Mouse (Mus musculus) spleen, postnatal 14 days (tissue): ENCODE results near the gene Ccdc9b.

Experiments
- DNase-seq, 2 experiments: peaks; one replicate each; pipeline ENCODE4 v3.0.0; 2021 to 2022; ENCODE audit warnings: low spot score in 2 of 2

Ccdc9b gene

DNA sequence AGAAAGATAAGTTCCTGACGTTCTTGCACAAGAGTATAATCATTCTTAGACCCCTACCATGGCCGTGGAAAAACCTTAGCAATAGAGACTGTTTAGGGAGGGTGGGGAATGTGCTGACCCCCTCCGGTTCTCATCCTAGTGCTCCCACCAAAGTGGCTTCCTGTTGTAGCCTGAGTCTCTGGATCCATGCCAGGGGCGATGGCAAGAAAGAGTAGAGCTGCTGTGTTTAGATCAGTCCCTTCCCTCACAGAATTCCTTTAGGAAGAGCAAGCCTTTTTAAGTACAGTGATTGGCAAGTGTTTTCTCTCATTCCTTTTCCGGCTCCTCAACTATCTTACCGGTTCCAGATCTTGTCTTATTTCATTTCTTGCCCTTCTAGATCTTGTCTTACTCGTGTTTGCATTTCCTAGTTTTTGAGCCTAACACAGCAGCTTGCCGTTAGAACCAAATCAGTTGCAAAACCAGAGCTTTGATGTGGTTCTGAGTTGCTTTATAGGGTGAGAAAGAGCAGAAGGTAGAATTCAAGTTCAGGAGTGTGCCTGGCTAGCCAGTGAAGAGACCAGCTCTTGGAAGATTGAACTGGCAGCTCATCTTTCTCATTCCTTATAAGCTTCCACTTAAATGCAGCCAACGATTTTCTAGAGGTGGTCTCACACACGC is 15.0 kb downstream of the Ccdc9b start:
- DNase-seq: peak in 1 of 2 experiments; percentile 6

- peak in 1 of 2 experiments; percentile 19 for DNase-seq
These were observed 16.3 kb downstream of the Ccdc9b start for GRCm38 (mm10) chr2:118745915-118746901.

- DNase-seq: peak; percentile 74 to 83
These were observed 17.1 kb downstream of the Ccdc9b start, which contains the start of gene Inafm2 for GRCm38 (mm10) chr2:118745232-118745884. TSS of gene Inafm2 (plus strand) at chr2:118745758.

DNA sequence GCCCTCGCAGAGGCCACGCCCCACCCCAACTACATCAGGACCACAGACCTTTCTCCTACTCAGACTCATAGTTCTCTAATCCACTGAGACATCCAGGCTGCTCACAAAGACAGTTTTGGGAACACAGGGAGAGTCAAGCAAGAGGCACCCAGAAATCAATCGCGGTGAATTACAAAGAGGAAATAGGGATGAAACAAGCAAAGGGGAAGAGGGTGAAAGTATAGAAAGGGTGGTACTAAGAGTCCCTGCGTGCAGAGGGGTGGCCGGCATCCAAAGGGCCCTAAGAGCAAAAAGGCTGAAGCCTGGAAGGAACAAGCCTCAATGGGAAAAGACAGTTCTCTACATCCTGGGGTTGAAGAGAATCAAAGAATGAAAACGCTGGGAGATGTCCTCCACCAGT is 17.8 kb downstream of the Ccdc9b start:
- DNase-seq: peak in 1 of 2 experiments; percentile 2

DNA sequence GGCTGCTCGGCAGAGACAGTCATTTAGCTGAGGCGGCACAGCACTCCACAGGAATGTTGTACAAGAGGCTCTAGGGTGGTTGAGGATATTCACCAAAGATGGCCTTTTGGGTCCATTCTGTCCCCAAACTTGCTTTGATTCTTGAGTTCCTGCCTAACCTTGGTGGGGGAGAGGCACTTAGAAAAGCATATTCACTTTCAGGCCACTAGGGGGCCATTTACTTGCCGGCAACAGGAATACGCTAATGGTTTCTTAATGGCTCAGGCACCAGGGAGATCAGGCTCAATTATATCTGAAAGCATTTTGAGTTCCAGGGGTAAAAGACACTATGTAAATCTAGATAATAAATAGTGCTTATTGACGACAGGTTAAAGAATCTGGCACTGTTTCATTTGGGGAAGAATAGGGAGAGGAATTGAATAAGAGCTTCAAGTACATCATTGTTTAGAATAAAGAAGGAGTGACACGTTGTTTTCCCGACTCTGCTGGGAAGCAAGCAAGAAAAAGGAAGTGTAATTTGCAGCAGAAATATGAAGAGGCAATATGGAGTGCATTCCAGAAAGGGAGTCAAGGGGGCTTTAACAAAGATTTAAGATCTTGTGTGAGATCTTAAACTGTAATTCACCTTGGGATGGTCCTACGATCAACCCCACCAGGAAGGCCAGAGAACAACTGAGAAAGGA is 19.1 kb downstream of the Ccdc9b start:
- peak in 1 of 2 experiments; percentile 4 for DNase-seq

- no peak for DNase-seq
These were observed 21.3 kb downstream of the Ccdc9b start for GRCm38 (mm10) chr2:118741183-118741582.

DNA sequence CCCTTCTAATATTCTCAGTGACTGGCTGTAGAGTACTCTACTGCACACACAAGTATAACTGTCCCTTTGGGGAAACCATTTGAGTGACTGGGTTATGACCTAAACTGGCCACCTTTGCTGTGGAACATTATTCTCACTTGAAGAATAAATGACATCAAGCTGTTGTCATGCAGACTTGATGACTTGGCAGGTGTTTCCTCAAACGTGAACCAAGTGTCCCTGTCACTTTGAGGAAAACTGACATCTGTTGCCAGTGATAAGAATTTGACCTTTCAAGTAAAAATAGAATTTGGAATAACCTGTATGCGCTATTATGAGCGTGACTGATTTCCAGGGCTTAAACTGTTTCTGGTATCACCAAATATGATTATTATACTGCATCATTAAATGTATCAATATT is 22.1 kb downstream of the Ccdc9b start:
- DNase-seq: no peak

DNA sequence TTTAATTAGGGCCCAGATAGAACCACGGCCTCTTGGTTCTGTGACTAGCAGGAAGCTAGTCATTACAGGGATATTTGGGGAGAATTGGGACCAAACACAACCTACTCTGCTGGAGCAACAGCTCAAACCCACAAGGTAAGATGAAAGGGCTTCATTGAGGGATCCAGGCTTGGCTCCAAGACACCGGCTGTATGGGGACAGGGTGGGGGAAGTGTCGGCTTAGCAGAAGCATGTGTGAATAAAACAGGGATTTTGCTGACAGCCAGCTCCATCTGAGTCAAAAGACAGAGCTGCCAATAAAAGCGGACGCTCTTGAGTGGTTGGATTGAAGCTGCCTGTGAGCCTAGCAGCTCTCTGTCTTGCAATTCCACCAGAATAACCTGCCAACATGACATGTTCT is 29.1 kb downstream of the Ccdc9b start:
- DNase-seq: no peak

DNA sequence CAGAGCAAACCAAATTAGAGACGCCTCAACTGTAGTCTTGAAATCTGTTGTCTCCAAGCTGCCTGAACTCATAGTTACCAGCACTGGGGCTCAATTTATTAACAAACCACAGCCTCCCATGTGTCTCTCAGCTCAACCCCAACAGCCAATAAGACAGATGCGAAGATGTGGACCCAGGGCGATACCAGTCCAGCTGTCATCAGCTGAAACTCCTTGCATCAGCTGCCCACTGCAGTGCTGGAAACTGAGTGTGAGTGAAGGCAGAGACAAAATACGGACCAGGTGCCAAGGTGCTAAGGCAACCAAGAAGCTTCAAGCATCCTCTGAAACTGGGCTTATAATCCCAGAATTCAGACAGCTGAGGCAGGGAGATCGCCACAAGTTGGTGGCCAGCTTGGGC is 30.5 kb downstream of the Ccdc9b start:
- DNase-seq: no peak

DNA sequence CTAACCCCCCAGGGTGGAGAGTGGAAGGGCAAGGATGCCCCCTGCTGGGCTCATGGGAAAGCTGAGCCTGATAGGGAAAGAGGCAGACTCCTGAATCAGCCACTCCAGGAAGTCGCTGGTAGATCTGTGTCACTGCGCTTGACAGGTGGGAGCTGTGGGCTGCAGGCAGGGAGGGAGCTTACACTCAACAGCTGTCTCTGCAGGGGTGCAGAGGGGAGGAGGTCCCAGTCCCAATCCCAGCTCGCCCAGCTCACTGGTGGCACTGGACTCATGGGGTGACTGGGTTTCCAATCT is 31.9 kb downstream of the Ccdc9b start:
- DNase-seq: peak; percentile 31 to 50

DNA sequence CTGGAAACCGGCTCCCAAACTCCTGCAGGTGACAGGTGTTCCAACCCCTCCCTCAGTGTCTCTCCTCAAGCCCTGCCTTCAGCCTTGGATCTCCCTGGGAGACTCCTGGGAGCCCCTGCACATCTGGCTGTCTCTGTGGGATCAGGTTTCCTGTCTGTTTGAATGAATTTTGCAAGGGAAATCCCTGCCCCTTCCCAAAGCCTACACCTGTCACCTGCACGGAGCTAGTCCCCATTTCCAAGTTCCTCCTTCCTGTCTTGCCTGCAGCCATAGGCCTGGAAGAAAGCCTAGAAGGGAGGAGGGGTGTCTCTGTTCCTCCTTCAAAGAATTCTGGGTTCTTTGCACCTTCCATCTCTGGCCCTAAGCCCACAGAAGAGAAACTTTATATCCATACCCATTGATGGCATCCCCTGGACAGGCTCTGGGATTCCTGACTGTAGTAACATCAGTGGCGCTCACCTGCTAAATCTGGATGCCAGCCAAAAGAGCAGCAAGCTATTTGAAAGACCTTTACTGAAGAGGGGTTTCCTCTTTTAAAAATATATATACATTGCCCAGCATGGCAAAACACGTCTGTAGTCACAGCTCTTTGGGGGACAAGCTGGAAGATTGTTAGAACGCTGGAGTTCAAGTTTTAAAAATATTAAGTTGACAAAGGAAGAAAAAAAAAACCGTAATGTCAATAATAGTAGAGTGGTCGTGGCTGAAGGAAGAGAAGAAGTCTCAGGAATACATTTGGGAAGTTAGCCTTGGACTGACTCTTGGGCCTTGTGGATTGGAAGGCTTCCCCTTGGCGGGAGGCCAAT is 32.4 kb downstream of the Ccdc9b start:
- DNase-seq: no peak

DNA sequence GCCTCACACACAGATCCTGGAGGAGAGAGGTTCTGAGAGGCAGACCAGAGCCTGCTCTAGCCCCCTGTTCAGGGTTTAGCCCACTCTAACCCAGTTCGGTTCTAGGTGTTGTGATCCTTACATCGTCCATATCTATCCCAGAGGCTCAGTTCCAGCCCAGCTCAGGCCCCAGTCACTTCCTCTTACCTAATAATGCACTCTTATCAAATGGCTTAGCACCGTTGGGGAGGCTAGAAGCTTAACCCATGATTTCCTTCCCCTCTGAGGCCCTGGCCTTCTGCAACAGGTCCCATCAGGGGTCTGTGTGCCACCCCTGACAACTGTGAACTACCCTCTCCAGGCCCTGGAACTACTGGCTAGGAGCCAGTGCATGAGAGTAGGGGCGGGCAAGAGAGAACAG is 33.3 kb downstream of the Ccdc9b start:
- no peak for DNase-seq

DNA sequence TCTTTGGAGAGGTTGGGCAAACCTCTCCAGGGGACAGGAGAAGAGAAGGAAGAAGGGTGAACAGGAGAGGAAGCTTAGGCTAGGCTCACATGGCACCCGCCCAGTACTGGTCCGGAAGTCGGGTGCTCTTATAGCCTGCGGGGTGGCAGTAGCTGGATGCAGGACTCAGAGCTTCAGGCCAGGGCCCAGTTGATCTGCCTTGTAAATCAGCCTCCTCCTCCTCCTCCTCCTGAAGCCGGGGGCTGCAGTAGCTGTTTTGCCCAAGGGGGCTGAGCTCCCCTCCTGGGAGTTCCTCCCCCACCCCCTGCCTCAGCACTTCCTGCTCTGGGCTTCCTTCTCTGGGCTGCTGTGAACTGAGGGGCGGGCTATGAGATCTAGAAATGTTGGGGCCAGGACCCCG is 34.1 kb downstream of the Ccdc9b start, which contains the start of gene Plcb2:
Gene Plcb2 (minus strand): TSS at position 102 of the 400 bp plus-strand sequence.
- DNase-seq: peak; percentile 40 to 42

GRCm38 (mm10) chr2:118727911-118728310 is 34.5 kb downstream of the Ccdc9b start:
- DNase-seq: no peak

DNA sequence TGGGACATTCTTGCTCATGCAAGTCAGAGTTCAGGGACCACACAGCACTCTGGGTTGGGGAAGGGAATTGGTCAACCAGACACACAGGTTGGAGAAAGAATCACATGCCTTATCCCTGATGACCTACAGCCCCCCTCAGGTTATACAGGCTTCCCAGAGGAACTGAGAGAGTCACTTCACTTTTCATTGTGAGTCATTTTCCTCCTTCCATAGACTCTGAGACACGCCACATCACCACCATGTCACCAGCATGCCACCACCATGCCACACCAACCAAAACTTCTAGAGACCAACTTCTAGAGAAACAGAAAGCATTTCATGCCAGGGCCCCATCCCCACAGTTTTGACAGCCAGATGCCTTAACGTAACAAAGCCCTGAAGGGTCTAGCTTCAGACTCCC is 35.6 kb downstream of the Ccdc9b start:
- DNase-seq: no peak

DNA sequence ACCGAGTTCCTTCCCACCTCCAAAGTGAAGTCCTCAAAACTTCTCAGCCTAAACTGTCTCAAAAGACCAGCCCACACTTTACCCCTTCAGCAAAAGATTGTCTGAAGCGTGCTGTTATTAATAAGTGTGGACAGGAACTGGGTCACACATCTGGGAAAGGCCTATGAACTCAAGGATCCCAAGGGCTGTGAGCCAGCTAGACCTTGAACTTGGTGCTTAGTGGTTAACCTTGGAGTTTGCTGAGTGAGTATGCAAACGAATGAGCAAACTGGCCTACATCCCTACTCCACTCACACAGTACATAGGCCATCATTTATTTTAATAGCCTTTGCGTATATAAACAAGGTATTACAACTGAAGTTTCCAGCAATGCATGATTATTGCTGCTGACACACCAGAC is 37.0 kb downstream of the Ccdc9b start:
- DNase-seq: no peak

DNA sequence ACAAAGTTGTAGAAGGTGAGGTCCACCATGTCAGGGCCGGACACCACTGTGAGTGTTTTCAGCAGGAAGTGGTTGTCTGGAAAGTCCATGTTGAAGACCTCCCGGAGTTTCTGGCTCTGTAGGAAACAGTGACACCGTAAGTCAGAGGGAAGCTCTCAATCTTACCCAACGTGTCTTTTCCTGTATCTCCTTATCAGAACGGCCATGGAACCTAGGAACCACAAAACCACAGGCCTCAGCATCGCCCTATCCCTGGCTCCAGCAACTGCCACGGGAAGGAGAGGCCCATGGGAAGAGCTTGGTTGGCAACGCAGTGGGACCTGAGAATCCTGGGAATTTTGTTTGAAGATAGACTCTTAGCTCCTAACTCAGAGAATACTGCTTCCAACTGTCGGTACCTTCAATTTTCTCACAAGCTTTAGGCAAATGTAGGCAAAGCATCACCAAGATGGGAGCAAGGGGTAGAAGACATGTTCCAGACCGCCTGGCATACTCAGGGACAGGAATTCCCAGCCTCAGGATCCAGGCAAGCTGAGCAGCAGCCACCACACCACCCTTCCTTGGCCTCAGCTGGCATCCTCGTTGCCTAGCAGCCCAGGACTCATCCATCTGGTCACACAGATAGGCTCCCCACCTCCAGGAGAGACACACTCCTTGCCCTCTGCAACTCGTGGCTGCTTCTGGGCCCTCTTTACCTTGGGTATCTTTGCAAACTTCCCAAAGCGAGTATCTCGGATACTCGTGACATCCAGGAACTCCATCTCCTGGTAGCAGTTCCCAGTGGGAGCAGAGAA is 38.6 kb downstream of the Ccdc9b start:
- DNase-seq: no peak

GRCm38 (mm10) chr2:118716677-118717076 is 45.8 kb downstream of the Ccdc9b start:
- no peak for DNase-seq

DNA sequence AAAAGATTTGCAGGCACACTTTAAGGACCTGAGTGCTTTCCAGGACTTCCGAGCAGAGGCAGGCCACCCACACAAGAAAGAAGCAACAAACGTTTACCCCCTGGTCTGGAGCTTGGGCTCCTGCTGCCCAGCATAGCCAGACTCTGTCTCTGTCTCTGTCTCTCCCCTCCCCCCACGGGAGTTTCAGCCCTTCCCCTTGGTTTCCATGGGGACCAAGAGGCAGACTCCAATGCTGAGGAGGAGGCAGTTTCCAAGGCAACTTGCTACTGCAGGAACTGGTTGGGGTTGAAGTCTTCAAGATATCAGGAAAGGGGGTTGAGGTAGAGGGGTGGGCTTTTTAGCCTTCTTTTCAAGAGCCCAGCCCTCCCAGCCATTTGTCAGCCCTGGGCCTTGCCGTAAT is 48.2 kb downstream of the Ccdc9b start:
- no peak for DNase-seq

- no peak for DNase-seq
These were observed 48.8 kb downstream of the Ccdc9b start for GRCm38 (mm10) chr2:118713631-118714030.
